Mouse (Mus musculus) forebrain, postnatal 0 days (tissue): ENCODE data around the gene Jmjd1c. TPM values are rescaled to one million over a fixed set of nuclear protein-coding genes. Genes with fewer than 3 reads are reported as not detected.

Experiments used
- ATAC-seq: fragments of 200-750 bp; cut with Nextera tagmentation; 2 replicates; pipeline ENCODE4 v1.8.0; 2017; ENCODE audit warnings: mild to moderate bottlenecking, moderate library complexity
- DNase-seq: peaks from one replicate; pipeline ENCODE4 v3.0.0-alpha.2; 2015
- H3K27ac ChIP-seq: fragments of 300-500 bp; sonication (generic); 2 replicates; pipeline ENCODE4 v1.5.1; 2014; ENCODE audit warnings: low read depth, mild to moderate bottlenecking, antibody characterized with exemption, low read length, moderate library complexity, mixed read lengths
- H3K27me3 ChIP-seq: fragments of 300-500 bp; sonication (generic); 2 replicates; pipeline ENCODE4 v1.6.1; 2014; ENCODE audit warnings: mild to moderate bottlenecking, low read length, mixed read lengths; ENCODE audit not compliant: insufficient read depth
- H3K36me3 ChIP-seq: fragments of 300-500 bp; sonication (generic); 2 replicates; pipeline ENCODE4 v1.6.1; 2014; ENCODE audit warnings: mild to moderate bottlenecking, moderate library complexity; ENCODE audit not compliant: insufficient read depth
- H3K4me1 ChIP-seq: fragments of 300-500 bp; sonication (generic); 2 replicates; pipeline ENCODE4 v1.6.1; 2014; ENCODE audit warnings: antibody characterized with exemption; ENCODE audit not compliant: insufficient read depth
- H3K4me2 ChIP-seq: fragments of 300-500 bp; sonication (generic); 2 replicates; pipeline ENCODE4 v1.6.1; 2014; ENCODE audit warnings: low read depth, mild to moderate bottlenecking, moderate library complexity
- H3K4me3 ChIP-seq: fragments of 300-500 bp; sonication (generic); 2 replicates; pipeline ENCODE4 v1.5.1; 2014; ENCODE audit warnings: low read depth, low read length, mixed read lengths
- H3K9ac ChIP-seq: fragments of 300-500 bp; sonication (generic); 2 replicates; pipeline ENCODE4 v1.6.1; 2014; ENCODE audit warnings: mild to moderate bottlenecking
- H3K9me3 ChIP-seq: fragments of 300-500 bp; sonication (generic); 2 replicates; pipeline ENCODE4 v1.6.1; 2016; ENCODE audit warnings: low read length
- CTCF ChIP-seq: sonication (generic); IDR thresholded peaks from 2 replicates; pipeline ENCODE4 v1.5.1; 2016; ENCODE audit warnings: antibody characterized with exemption, control low read depth, low read depth
- WGBS: fragments of 180-500 bp; shearing (Covaris S2); extraction: QIAGEN DNeasy Blood & Tissue Kit; methylation state at CpG from one replicate; pipeline ENCODE4 v1.1.7; 2014; 5-methylcytosine and 5-hydroxymethylcytosine counted together
- polyA plus RNA-seq: library from polyadenylated mRNA; unstranded; fragments of >200 nt; fragmentation: Nextera tagmentation; extraction: Ambion mirVana; gene quantifications from 2 replicates; pipeline ENCODE4 v1.2.1, GENCODE M21; 2015
- total RNA-seq: library from RNA; depleted of rRNA; stranded (reverse); fragments of >200 nt; gene quantifications from 2 replicates; pipeline ENCODE4 v1.2.3, GENCODE M21; 2014

Jmjd1c gene
- total and polyA plus RNA-seq, 2 experiments from 2014 or later, result 44.4 to 76.8 TPM

DNA sequence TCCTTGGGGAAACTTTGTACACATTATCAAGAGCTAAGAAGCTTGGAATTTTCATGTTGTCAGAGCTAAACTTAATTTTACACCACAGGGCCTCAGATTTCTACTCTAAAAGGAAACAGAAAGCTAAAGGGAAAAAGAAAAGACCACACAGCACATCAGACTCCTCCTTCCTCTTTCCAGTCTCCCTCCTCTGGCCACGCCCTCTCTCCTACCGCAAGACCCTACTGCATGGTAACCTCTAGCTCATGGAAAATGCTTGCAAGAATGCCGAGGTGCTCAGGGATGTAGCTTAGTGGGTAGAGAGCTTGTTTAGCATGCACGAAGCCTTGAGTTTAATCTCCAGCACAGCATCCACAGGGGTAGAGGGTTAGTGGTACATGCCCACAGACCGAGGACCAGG is 24.0 kb upstream of the Jmjd1c start:
- ATAC-seq, result no peak
- WGBS, result 87% methylated on average over 5 of the region's 5 CpGs
- Histone ChIP-seq H3K9ac (no peak overlapping the region), H3K27me3 (no peaks in the 10 kb centered on the region), H3K4me2 (no peak overlapping the region), H3K27ac (no peak overlapping the region), H3K9me3 (no peaks in the 10 kb centered on the region), H3K4me3 (no peak overlapping the region), H3K4me1 (peaks cover 3% of the 10 kb centered on the region; the same call in 1 of the 2 replicates), H3K36me3 (no peaks in the 10 kb centered on the region)
- no peak for DNase-seq
- TF ChIP-seq CTCF, result no peak

- no peak overlapping the region for H3K4me3 ChIP-seq
- no peak for DNase-seq
- no peak for TF ChIP-seq CTCF
These were observed 23.3 kb upstream of the Jmjd1c start for GRCm38 (mm10) chr10:67072600-67072999.

GRCm38 (mm10) chr10:67073577-67073976 is 22.3 kb upstream of the Jmjd1c start:
- 96% methylated on average over 8 of the region's 8 CpGs for WGBS
- Histone ChIP-seq H3K27me3 (no peaks in the 10 kb centered on the region), H3K36me3 (no peaks in the 10 kb centered on the region), H3K4me1 (peaks cover 3% of the 10 kb centered on the region; the same call in 1 of the 2 replicates), H3K4me2 (no peak overlapping the region), H3K9me3 (no peaks in the 10 kb centered on the region), H3K9ac (no peak overlapping the region), H3K27ac (no peak overlapping the region), H3K4me3 (no peak overlapping the region)
- no peak for ATAC-seq
- TF ChIP-seq CTCF, result no peak
- DNase-seq, result no peak

More at GRCm38 (mm10) chr10:67072600-67072999, 23.3 kb upstream of the Jmjd1c start:
- Histone ChIP-seq H3K27me3 (no peaks in the 10 kb centered on the region), H3K36me3 (no peaks in the 10 kb centered on the region), H3K9me3 (no peaks in the 10 kb centered on the region), H3K4me1 (peaks cover 3% of the 10 kb centered on the region; the same call in 1 of the 2 replicates), H3K4me2 (no peak overlapping the region), H3K27ac (no peak overlapping the region), H3K9ac (no peak overlapping the region)
- WGBS, result 93% methylated on average over 4 of the region's 4 CpGs
- ATAC-seq, result no peak

DNA sequence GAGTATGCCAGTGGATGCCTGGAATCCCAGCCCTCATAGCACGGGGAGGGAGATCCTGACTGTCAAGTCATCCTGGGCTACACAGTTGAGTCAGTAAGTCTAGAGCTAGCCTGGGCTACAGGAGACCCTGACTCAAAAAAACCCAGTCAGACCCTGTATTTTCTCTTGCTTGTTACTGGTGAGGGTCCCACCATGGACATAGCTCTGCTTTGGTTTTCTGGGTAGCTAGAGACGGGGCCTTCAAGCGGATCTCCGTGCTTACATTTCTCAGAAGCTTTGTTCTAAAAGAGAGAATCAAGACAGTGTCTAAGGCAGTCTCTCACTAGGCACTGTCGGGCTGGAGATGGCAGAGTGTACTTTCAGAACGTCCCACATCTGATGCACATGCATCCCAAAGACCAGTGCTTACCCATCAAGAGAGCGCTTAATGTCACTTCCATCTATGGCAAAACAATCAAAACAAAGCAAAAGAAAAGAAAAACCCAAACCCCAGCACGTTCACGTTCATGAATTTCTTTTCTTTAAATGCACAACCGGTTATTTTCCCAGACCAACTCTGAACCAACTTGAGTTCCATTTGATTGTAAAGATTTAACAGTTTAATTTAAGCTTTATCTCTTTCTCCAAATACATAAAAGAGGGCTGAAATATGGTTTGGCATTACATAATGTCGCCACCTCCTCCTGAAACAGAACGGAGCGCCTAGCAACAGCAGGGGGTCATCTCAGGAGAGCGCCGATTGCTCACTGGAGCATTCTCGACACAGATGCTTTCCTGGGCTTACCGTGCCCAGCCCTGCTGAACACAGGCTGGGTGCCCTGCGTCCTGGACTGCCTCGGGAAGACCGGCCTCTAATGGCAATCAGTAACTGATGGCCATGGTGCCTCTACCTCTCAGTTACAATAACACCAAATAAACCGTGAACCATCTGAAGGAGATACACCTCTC is 19.7 kb upstream of the Jmjd1c start:
- peak overlapping the region; percentile 6; the same call in 1 of the 2 replicates for H3K4me2 ChIP-seq
- H3K9ac ChIP-seq, result no peak overlapping the region
- no peaks in the 10 kb centered on the region for H3K27me3 ChIP-seq
- DNase-seq (peak; percentile 59), ATAC-seq (peak; percentile 65)
- no peak for TF ChIP-seq CTCF
- no peaks in the 10 kb centered on the region for H3K36me3 ChIP-seq
- H3K27ac ChIP-seq, result no peak overlapping the region
- no peaks in the 10 kb centered on the region for H3K9me3 ChIP-seq
- no peak overlapping the region for H3K4me3 ChIP-seq
- H3K4me1 ChIP-seq, result peaks cover 3% of the 10 kb centered on the region; the same call in 1 of the 2 replicates
- 40% methylated on average over 21 of the region's 21 CpGs for WGBS

DNA sequence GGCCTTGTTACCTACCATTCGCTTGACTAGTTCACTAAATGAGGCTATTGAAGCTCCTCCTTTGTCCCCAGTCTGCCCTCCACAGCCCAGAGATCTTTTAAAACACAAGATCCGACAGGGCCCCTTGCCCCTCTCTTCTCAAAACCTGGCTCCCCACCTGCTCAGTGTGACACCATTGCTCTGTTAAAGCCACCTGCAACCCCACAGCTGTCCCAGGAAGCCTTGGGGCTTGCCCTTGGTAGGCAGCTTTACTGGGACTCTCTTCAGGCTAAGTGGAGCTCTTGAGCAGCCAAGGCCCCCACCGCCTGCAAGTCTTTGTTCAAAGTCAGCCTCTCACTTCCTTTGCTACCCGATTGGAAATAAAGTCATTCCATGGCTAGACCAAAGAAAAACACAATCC is 16.9 kb upstream of the Jmjd1c start:
- Histone ChIP-seq H3K27me3 (no peaks in the 10 kb centered on the region), H3K4me1 (peaks cover 3% of the 10 kb centered on the region; the same call in 1 of the 2 replicates), H3K9ac (no peak overlapping the region), H3K9me3 (no peaks in the 10 kb centered on the region), H3K4me2 (no peak overlapping the region), H3K36me3 (no peaks in the 10 kb centered on the region), H3K27ac (no peak overlapping the region), H3K4me3 (no peak overlapping the region)
- 49% methylated on average over 4 of the region's 4 CpGs for whole genome bisulfite sequencing
- no peak for DNase-seq
- TF ChIP-seq CTCF, result no peak
- no peak for ATAC-seq

- no peaks in the 10 kb centered on the region for H3K27me3 ChIP-seq
These were observed 14.5 kb upstream of the Jmjd1c start for GRCm38 (mm10) chr10:67081206-67082007.

More at GRCm38 (mm10) chr10:67081206-67082007, 14.5 kb upstream of the Jmjd1c start:
- peaks cover under 1% of the 10 kb centered on the region; the same call in 1 of the 2 replicates for H3K4me1 ChIP-seq
- TF ChIP-seq CTCF, result no peak
- no peak overlapping the region for H3K9ac ChIP-seq
- H3K9me3 ChIP-seq, result no peaks in the 10 kb centered on the region
- ATAC-seq (no peak), DNase-seq (no peak)
- no peak overlapping the region for H3K4me2 ChIP-seq
- no peak overlapping the region for H3K4me3 ChIP-seq
- no peaks in the 10 kb centered on the region for H3K36me3 ChIP-seq
- 81% methylated on average over 18 of the region's 18 CpGs for WGBS
- no peak overlapping the region for H3K27ac ChIP-seq
